Mouse (Mus musculus) liver, embryonic 13.5 days (tissue): ENCODE results near the gene Oasl1. TPM values are rescaled to one million over a fixed set of nuclear protein-coding genes. Genes with fewer than 3 reads are reported as not detected.

Experiments used
- polyA plus RNA-seq: library from polyadenylated mRNA; unstranded; fragments of >200 nt; fragmentation: Nextera tagmentation; extraction: Ambion mirVana; gene quantifications from 2 replicates; pipeline ENCODE4 v1.2.1, GENCODE M21; 2015

The Oasl1 gene
- polyA plus RNA-seq, 1 experiment from 2014 or later = 0.54 TPM

Other genes starting within 250 kb of the Oasl1 start
- gene Gltp, start 232.3 kb upstream of the Oasl1 start, polyA plus RNA-seq = 36.1 and 41.7 TPM in 2 replicates
- gene Tchp, start 215.5 kb upstream of the Oasl1 start, polyA plus RNA-seq = 4.4 and 4.8 TPM in 2 replicates
- 43.3 and 49.0 TPM in 2 replicates for gene Ankrd13a, start 148.6 kb upstream of the Oasl1 start, polyA plus RNA-seq
- 14.8 and 16.3 TPM in 2 replicates for gene Git2, start 147.7 kb upstream of the Oasl1 start, polyA plus RNA-seq
- gene 1500011B03Rik, start 99.8 kb upstream of the Oasl1 start, polyA plus RNA-seq = 31.0 and 32.0 TPM in 2 replicates
- not detected in 2 replicates for gene 4930519G04Rik, start 69.6 kb upstream of the Oasl1 start, polyA plus RNA-seq
- not detected in 2 replicates for gene Gm9936, start 64.6 kb upstream of the Oasl1 start, polyA plus RNA-seq
- 3.1 and 3.4 TPM in 2 replicates for gene Oasl2, start 26.3 kb upstream of the Oasl1 start, polyA plus RNA-seq
- gene 2210016L21Rik, start 18.9 kb downstream of the Oasl1 start, polyA plus RNA-seq = 22.2 and 24.6 TPM in 2 replicates
- 2.4 and 2.9 TPM in 2 replicates for gene Hnf1a, start 47.9 kb downstream of the Oasl1 start, polyA plus RNA-seq
- gene Sppl3, start 87.9 kb downstream of the Oasl1 start, polyA plus RNA-seq = 4.2 and 4.7 TPM in 2 replicates
- 11.1 and 12.0 TPM in 2 replicates for gene Gm10401, start 175.1 kb downstream of the Oasl1 start, polyA plus RNA-seq
- gene Acads, start 196.1 kb downstream of the Oasl1 start, polyA plus RNA-seq = 40.9 and 41.5 TPM in 2 replicates
- gene Unc119b, start 211.7 kb downstream of the Oasl1 start, polyA plus RNA-seq = 8.7 and 10.4 TPM in 2 replicates
- gene Mlec, start 234.9 kb downstream of the Oasl1 start, polyA plus RNA-seq = 23.0 and 26.0 TPM in 2 replicates